Mouse (Mus musculus): ENCODE measurements around the gene Hspb1.
A peak's percentile ranks its signal among the peaks of the same experiment; 100 is the strongest.

The Hspb1 gene

DNA sequence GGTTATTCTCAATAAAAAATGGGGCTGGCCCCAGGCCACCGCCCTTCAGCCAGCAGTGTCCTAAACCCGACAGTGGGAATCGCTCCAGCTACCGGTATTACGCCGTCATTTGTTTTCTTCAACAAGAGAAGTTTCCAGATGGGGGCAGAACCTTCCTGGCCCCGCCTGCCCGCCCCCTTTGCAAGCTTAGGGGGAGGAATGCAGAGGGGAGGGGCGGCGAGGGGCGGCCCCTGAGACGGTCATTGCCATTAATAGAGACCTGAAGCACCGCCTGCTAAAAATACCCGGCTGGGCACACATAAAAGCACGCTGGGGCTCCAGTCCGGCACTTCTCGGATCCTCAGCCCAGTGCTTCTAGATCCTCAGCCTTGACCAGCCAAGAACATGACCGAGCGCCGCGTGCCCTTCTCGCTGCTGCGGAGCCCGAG is at the start of gene Hspb1:
Gene Hspb1 (plus strand): TSS at position 245 of the 428 bp plus-strand sequence.
- no peak for DNase-seq (ENCODE audit: low read depth, low spot score)

DNA sequence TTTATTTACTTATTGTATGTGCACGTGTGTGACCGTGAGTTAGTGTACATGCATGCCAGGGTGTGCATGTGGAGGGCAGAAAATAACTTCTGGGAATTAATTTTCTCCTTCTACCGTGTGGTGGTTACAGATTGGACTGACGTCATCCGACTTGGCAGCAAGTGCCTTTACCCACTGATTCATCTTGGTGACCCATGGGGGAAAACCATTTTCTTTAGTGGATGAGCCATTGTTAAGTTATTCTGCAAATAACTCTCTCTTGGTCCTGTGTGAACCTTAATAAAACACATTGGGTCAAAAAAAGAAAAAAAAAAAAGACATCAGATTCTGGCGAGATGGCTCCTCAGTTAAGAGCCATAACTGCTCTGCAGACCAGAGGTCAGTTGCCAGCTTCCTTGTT is 46.1 kb upstream of the Hspb1 start:
- no peak for DNase-seq (ENCODE audit: low read depth, low spot score)

DNA sequence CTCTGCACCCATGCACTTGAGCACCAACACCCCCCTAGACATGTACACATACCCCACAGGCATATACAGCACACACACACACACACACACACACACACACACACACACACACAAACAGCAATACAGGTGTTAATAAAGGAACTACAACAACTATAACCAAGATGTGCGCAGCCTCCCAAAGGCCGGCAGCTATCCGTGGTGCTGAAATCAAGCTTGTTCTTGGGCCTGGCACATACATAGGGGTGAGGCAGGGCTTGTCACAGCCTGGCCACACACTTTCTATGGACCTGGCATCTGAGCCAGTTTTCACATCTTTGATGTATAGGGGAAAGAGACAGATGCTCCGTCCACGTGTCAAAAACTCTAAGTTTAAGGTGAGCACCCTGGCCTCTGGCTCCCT is 44.3 kb upstream of the Hspb1 start:
- DNase-seq (ENCODE audit: low read depth, low spot score): peak; percentile 48

DNA sequence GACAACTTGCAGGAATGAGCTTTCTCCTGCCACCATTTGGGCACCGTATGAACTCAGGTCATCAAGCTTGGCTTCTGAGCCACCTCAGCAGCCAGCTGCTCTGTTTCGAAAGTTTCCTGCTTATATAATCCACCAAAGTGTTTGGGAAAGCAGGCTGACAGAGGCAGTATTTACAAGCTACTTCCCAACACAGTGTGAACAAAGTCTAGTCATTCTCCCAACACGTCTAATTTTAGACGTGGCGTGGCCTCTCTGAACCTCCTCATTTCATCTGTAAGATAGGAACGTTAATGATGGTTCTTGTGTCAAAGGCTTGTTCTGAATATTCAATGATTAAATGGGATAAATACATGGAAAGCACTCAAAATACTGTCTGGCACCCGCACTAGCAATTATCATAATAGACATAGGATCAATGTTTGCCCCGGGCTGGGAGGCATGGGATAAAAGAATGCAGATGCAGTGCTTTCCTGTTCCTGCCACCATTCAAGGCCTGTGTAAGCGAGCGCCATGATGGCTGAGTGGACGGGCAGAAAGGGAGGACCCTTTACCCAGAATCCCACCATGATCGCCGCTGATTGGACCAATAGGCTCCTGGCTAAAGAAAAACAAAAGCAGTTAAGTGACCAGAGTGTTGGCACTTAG is 41.9 kb upstream of the Hspb1 start:
- DNase-seq (ENCODE audit: low read depth, low spot score): no peak

DNA sequence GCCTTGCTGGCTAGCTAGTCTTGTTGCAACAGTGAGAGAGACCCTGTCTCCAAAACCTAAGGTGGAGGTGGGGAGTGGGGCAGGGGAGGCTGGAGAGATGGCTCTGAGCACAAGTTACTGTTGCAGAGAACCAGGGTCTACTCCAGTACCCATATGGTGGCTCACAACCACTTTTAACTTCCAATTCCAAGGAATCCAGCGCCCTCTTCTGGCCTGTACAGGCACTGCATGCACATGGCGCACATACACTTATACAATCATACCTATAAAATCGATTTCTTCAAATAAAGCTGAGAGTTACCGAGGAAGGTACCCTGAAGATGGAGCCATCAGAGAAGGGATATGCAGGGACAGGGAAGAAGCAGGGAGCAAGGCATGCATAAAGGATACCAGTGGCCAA is 40.3 kb upstream of the Hspb1 start:
- DNase-seq (ENCODE audit: low read depth, low spot score): no peak

DNA sequence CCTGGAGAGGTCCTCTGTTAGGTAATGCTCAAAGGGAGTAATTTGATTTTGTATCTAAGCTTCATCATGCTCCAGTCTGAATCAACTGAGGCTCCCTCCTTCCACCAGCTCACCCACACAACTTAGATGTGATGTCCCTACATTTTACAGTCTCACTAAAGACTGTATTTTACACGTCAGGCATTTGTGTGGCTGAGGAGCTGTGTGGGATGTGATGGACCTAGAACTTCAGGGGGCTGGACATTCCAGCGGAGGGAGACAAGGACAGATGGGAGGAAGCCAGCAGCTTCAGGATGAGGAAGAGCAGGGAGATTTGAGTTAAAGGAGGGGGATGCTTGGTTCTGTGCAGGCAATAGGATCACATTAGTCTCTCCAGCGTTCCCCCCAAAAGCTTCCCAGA is 39.8 kb upstream of the Hspb1 start:
- no peak for DNase-seq (ENCODE audit: low read depth, low spot score)

DNA sequence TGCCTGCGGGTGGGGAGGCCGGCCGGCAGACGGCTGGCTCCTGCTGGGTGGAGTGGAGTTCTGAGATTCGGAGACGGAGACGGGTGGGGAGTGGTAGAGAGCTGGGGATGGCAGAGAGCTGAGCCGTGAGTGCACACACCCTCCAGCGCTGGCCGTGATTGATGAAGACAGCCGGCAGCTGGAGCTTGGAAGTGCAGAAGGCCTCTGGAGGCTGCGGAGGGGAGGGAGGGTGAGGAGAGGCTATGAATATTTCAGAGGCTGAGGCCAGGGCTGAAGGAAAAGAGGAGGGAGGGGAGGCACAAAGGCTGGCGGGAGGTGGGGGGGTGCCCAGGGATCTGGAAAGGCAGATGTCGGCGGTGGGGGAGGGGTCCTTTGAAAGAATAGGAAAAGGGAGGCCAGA is 36.7 kb upstream of the Hspb1 start:
- DNase-seq (ENCODE audit: low read depth, low spot score): peak; percentile 77

DNA sequence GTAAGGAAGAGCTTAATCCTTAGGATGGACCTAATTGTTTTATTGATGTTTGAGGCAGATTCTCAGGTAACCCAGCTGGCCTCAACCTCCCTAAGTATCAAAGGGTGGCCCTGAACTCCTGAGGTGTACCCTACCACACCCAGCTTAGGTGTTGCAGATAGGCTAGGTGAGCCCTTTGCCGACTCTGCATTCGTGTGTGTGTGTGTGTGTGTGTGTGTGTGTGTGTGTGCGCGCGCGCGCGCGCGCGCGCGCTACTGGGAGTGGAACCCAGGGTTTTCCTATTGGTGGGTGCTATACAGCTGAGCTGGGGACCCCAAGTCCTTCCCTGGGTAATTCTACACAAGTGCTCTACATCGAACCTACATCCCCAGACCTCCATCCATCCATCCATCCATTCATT is 36.2 kb upstream of the Hspb1 start:
- DNase-seq (ENCODE audit: low read depth, low spot score): no peak

DNA sequence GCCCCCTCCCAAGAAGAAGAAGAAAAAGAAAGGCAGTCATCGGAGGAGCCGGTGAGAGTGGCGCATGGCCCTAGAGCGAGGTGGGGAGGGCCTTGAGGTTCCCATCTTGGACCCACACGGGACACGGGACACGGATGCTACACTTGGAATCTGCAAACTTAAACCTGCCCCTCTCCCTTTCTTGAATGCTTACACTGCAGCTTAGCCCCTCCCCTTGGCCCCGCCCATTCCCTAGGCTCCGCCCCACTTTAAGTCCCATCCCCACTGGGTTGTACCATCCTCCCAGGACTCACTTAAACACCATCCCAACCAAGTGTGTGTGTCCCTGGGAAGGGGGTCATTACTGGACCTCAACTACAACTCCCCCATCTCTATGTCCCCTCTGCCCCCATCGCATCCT is 35.3 kb upstream of the Hspb1 start:
- DNase-seq (ENCODE audit: low read depth, low spot score): no peak

DNA sequence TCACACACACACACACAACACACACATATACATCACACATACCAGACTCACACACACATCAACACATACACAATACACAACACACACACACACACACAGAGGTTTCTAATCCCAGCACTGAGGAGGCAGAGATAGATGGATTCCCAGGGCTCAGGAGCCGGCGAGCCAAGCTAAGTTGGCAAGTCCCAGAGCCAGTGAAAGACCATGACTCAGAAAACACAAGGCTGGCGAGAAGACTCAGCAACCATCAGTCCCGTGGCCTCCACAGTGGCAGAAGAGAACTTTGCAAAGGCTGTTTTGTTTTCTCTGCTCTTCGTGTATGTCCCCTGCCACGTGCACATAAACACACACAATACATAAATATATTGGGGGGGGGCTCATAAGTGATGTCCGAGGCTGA is 34.0 kb upstream of the Hspb1 start:
- no peak for DNase-seq (ENCODE audit: low read depth, low spot score)

DNA sequence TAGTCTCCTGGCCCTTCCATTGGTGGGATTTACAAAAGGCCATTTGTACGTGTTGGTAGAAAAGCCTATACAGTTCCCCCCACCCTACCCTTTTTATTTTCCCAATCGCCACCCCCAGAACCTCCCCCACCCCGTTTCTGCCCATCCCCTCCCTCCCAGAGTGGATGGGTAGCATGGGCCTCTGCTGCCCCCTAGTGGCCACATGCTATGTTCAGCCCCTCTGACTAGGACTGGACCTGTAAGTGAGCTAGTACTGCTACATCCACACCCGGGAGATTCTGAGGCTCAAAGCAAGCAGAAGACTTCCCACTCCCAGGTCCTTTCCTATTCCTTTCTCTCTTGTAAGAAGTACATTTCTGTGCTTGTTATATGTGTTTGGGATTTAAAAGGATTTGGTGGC is 32.6 kb upstream of the Hspb1 start:
- DNase-seq (ENCODE audit: low read depth, low spot score): peak; percentile 43

DNA sequence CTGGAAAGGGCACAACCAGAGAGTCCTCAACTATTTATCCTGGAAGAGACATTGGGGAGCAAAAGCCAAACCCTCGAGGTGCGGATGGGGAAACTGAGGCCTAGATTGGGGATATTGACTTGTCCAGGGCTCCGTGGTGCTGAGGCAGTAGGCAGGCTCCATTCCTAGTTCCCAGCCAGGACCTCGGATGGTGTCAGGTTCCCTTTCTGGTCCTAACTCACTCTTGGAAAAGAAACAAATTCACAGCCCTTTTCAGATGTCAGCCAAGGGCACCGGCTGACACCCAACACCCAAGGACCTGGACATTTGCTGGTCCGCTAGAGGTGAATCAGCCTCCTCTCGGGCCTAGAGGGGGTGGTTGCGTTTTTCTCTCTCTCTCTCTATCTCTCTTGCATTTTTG is 21.1 kb upstream of the Hspb1 start:
- DNase-seq (ENCODE audit: low read depth, low spot score): no peak

DNA sequence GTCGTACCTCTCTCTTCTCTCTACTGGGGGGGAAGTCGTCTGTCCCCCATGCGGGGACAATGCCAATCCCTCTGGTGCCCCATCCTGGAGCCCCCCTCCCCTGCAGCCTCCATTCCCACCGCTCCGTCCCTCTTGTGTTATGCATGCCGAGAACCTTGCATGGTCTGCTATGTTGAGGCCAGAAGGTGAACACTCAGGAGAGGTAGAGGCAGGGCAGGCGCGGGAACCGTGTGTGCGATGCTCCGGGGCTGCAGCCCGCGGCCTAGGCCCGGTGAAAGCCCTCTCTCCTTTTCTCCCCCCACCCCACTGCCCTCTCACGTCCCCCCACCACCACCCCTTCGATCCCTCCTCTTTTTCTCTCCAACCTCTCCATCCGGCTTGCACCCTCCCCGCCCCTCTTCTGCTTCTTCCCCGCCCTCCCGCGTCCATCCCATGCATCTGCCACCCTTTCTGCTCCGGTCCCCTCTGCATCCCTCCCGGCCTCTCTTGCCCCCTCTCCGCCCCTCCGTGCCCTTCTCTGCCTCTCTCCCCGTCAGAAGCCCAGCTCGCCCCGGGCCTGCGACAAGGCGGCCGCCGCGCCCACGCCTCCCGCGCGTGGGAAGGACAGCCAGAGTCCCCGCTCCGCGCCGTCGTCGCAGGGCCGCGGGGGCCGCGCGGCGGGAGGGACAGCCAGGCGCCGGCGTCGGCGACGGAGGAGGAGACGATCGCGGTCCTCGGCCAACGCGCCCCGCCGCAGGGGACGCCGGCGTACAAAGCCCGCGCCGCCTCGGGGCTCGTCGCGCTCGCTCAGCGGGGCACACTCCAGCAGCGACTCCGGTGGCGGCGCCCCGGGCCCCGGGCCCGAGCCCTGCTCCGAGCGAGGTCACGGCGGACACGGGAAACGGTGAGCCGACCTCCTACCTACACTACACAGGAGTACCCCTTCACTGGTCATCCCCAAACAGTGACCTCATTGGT is 19.8 kb upstream of the Hspb1 start:
- DNase-seq (ENCODE audit: low read depth, low spot score): no peak

DNA sequence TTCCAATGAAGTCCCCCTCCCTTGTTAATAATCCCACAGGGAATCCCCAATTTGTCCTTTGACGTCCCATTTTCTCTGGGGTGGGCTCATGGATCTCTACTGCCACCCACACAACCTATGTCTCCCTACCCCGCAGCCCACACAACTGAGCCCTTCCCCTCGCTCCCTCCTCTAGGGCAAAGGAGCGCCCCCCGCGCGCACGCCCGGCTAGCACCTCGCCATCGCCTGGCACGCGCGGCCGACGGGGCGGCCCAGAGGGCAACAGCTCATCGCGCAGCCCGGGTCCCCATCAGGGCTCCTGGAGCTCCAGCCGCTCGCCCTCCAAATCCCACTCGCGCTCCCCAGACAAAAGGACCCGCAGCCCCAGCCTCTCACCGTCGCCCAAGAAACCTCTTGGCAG is 19.1 kb upstream of the Hspb1 start:
- no peak for DNase-seq (ENCODE audit: low read depth, low spot score)

DNA sequence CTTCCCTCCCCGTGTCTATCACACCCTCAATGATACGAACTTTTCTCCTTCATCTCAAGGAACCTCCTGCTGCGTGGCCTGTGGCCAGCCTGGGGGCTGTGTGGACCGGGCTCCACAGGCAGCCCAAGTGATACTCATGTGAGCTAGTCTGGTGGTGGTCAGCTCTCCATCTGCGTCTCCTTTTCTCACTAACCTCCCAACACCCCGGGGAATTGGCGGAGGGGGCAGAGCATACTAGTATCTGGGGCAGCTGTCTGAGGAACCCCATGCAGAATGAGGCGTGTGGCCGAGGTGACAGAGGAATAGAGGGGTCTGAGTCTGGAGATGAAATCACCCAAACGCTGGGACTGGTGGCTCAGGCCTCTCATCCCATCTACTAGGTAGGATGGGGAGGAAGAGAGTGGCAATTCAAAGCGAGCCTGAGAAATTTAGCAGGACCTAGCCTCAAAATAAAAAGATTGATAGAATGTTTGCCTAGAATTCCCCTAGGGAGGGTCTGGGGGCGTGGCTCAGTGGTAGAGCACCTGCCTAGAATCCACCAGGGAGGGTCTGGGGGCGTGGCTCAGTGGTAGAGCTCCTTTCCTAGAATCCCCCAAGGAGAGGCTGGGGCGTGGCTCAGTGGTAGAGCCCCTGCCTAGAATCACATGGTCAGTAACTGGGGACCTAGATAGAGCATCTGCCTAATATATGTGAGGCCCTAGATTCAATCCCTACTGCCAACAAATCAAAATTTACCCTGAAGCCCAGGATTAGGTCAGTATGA is 17.9 kb upstream of the Hspb1 start:
- DNase-seq (ENCODE audit: low read depth, low spot score): no peak

DNA sequence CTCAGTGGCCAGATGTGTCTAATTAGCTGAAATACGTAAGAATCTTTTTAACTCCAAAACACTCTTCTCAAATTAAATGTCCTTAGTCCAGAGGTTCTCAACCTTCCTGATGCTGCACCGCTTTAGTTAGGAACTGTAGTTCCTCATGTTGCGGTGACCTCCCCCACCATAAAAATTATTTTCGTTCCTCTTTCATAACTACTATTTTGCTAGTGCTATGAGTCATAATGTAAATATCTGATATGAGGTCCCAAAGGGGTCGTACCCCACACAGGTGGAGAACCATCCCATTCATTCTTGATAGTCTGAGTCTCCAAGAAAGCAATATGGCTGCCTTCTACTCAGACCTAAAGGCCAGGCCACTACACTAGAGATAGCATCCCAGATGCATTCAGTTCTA is 17.2 kb upstream of the Hspb1 start:
- DNase-seq (ENCODE audit: low read depth, low spot score): no peak

DNA sequence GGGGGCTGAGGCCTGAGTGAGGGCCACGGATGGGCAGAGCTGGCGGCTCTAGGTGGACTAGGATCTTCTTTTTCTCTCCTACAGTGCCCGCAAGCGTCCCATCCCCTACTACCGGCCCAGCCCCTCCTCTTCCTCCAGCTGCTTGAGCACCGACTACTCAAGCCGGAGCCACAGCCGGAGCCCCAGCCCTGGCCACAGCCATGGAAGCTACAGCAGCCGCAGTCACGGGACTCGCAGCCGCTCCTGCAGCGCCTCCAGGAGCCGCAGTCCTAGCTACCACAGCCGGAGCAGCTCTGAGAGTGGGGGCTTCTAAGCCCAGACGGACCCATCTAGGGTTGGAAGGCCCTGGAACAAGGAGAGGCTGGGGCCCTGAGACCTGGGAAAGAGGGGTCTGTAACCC is 14.7 kb upstream of the Hspb1 start:
- no peak for DNase-seq (ENCODE audit: low read depth, low spot score)

DNA sequence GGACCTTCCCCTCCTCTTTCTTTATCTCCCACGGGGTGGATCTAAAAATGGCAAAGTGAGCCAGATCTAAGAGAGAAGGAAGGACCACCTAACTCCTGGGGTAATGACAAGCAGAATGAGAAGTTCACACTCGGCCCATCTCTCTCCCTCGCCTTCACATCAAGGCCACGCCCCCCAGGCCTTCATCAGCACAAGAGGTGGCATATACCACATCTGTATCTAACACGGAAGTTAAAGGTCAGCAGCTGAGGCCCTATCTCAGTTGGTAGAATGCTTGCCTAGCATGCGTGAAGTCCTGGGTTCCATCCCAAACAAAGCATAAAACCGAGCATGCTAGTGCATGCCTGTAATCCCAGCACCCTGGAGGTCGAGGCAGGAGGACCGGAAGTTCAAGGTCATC is 14.0 kb upstream of the Hspb1 start:
- no peak for DNase-seq (ENCODE audit: low read depth, low spot score)

DNA sequence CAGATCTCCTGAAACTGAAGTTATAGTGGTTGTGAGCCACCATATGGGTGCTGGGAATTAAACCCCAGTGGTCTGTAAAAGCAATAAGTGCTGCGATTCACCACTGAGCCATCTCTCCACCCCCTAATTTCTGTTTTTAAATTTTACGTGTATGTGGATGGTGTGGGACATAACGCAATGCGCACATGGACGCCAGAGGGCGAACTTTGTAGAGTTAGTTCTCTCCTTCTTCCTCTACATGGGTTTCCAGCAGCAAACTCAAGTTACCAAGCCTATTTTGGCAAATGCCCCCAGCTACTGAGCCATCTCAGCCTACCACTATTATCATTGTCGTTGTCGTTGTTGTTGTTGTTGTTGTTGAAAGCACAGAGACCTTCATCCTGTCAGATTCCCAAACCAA is 10.5 kb upstream of the Hspb1 start:
- peak; percentile 42 for DNase-seq (ENCODE audit: low read depth, low spot score)

DNA sequence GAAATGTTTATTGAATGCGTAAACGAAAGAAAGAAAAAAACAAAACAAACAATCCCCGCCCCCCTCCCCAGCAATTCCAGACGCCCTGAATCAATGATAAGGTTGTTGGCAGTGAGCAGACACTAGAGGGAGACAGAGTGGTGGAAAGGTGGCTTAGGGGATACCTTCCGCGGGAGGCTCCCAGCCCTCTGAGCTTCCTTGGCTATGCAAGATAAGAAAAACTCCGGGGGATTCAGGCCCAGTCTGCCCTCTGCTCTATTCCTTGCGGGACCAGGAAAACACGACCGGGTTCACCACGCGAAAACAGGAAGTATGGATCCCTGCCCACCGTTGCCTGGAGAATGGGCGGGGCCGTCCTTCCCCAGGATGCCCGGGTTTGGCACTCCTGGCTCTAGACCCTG is 9.9 kb upstream of the Hspb1 start:
- DNase-seq (ENCODE audit: low read depth, low spot score): no peak

DNA sequence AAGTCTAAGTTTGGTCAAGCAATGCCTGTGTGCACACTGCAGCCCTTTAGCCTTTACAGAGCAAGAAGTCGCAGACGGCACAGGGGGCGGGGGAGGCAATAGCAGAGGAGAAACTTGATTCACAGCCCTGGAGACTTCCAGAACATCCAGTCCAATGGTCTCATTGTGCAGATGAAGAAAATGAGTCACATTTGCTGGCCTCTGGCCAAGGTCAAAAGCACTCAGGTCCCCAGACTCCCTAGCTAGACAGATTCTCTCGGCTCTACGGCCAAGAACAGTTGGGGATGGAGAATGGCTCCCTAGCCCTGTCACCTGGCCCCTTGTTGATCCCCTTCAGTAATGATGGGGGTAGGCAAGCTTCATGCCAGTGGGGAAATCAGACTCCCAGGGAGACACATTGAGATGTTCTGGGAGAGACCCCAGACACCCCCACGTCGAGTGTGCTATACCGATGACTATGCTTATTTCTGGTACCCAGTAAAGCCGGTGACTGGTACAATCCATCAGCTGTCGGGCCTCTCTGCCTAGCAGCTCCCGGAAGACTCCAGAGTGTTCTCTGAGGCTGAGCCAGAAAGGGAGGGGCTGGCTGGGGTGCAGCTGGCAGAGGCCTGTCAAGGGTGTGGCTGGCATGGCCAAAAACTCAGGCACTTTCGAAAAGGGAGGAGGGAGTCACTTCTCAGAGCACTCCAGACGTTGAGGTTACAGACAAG is 8.1 kb upstream of the Hspb1 start:
- no peak for DNase-seq (ENCODE audit: low read depth, low spot score)

DNA sequence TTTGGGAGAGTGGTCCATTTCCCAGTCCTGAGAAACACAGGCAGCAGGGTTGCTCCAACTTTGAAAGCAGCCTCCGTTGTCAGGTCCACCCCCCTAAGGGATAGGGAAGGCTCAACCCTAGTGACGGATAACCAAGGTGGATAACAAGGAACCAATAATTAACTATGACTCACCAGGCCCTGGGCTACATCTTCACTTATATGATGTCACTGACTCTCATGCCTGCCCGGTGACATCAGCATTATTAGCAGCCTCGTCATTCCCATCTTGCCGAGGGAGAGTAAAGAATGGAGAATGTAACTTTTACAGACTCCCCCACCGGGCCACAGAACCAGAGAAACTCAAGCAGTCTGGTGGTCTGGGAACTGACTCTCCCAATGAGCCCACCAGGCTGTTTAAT is 3.1 kb upstream of the Hspb1 start:
- DNase-seq (ENCODE audit: low read depth, low spot score): no peak

All from embryo, embryonic 11.5 days (tissue).